Mouse (Mus musculus) CH12F3 (cell line): ENCODE measurements around the gene Pla2g1b.

Experiments used
- in situ Hi-C: fragments of 300-500 bp; cut with MboI; formaldehyde crosslinking; loops from 2 replicates; pipeline ENCODE4 v1.14.3; 2020; ENCODE audit warnings: low sequenced_read_pairs

The Pla2g1b gene

DNA sequence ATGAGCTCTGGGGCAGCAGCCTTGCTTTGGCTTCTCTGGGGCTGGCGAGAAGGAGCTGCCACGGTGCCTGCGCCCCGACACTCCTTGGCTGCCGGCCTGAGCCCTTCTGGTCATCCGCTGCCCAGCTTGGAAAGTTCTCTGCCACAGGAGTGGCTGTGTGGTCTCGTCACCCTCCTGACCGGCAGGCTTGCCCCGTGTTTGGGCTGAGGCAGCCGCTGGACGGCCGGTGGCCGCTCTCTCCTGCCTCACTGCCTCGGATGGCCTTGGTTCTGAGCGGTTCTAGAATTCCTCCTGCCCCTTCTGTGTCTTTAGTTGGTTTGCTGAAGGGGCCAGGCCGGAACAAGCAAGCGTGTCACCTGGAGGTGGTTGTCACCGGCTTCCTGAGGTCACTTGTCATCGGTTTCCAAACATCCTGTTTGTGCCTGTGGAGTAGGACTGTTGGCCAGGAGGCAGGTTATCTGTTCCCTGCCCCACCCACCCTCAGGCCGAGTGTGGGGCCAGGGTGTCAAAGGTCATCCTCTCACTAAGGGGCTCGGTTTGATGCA is 54.3 kb downstream of the Pla2g1b start:
- in situ Hi-C loops: no loop called here

DNA sequence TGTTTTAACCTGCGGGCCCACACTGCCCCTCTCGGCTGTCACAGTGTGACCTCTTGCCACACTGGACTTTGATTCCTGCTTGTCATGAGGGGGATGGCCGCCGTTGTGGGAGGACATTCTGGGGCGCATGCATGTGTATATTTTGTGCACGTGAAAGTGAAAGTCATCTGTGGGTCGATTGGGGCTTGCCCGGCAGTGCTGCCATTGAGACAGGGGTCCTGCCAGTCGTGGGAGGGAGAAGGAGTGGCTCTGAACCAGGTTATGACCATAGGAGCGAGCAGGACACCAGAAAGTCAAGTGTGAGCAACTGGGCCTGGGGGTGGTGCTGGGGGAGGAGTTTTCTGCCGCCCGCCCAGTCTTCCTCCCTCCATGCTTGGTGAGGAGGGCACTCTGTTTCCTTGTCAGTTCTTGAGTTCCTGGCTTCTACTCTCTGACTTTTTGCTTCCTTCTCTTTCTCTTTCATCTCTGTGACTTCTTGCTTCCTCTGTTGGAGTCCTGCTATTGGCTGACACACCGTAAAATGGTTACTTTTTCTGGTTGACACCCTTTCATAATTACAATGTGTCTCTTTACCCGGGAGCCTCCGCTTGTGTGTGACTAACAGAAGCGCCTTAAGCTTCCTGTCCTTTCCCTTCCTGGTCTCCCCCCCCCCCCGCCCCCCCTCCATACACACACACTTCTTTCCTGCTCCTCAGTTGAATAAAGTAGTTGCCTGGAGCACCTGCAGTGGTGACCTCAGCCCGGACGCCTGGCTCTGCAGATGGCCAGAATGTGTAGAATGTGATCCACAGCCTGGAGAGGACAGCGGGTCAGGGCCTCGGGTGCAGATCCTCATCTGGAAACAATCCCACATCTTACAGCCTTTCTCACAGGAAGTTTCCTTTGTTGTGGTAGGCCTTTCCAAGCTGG is 55.7 kb downstream of the Pla2g1b start:
- in situ Hi-C loops: no loop called here

DNA sequence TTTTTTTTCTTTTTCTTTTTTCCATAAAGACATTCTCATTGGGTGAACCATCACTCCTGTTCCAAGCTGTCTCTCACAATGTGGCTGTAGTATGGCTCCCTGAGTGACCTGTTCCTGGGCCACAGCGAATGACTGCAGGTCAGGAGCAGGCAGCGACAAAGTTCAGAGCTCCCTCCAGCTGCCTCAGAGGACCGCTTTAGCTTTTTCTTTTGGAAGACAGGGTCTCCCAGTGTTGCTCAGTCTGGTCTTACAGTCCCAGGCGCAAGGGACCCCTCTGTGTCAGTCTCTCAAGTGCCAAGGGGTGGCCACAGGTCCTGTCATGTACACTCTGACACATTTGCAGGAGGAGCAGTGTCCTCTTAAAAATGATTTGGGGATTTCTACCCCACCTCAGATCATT is 56.5 kb downstream of the Pla2g1b start:
- in situ Hi-C loops: no loop called here

GRCm38 (mm10) chr5:115522981-115523499 is 57.0 kb downstream of the Pla2g1b start:
- in situ Hi-C loops: no loop called here

DNA sequence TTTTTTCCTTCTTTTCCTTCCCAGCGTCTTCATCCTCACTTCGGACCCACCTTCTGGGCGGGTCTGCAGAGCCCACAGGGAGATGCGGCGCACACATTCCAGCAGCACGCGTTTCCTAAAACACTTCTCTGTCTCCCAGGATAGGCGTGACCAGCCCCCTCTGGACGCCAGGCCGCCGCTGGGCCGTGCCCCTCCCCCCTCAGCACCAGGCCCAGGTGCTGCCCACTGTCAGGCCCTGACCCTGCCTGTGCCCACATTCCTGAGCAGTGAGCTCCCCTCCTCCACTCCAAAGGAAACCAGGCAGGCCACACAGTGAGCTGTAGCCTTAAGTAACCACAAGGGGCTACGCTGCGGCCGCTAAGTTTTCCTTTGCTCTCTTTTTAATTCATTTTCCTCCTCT is 57.9 kb downstream of the Pla2g1b start:
- in situ Hi-C loops: no loop called here
